Mouse (Mus musculus): ENCODE data around the gene Tor2a. TPM values are rescaled to one million over a fixed set of nuclear protein-coding genes. Genes with fewer than 3 reads are reported as not detected.

Tor2a gene
- total RNA-seq, 1 experiment from 2014 or later, result 17.5 TPM

DNA sequence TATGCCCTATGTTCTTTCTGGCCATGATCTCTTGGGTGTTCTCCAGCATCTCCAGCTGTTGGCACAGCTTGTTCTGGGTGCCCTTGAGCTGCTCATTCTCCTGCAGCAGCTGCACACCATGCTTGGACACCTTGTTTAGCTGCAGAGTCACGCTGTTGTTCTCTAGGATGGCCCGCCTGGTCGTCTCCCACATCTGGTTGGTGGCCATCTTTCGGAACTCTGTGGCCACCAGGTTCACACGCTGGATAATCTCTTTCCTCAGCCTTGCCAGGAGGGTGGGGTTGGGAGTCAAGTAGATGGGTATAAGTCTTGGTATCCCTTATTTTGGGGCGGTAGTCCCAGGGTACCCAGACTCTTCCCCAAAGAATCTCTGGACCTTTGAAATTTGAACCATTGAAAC lies 22.7 kb downstream of the Tor2a start:
- ATAC-seq (replicated peaks; ENCODE audit: insufficient number of reproducible peaks, low FRiP score, low TSS enrichment, poor library complexity, severe bottlenecking), result no peak

DNA sequence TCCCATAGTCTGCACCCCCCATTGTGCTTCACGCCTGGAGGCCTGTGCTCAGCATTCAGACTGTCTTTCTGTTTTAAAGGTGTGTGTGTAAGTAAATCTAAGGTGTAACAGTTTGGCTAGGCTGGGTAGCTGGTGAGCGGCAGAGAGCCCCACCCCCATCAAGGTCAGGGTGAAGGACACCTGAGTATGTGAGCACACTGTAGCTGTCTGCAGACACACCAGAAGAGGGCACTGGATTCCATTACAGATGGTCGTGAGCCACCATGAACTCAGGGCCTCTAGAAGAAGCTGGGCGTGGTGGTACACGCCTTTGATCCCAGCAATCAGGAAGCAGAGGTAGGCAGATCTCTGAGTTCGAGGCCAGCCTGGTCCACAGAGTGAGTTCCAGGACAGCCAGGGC lies 24.7 kb downstream of the Tor2a start:
- no peak for ATAC-seq (replicated peaks; ENCODE audit: insufficient number of reproducible peaks, low FRiP score, low TSS enrichment, poor library complexity, severe bottlenecking)

DNA sequence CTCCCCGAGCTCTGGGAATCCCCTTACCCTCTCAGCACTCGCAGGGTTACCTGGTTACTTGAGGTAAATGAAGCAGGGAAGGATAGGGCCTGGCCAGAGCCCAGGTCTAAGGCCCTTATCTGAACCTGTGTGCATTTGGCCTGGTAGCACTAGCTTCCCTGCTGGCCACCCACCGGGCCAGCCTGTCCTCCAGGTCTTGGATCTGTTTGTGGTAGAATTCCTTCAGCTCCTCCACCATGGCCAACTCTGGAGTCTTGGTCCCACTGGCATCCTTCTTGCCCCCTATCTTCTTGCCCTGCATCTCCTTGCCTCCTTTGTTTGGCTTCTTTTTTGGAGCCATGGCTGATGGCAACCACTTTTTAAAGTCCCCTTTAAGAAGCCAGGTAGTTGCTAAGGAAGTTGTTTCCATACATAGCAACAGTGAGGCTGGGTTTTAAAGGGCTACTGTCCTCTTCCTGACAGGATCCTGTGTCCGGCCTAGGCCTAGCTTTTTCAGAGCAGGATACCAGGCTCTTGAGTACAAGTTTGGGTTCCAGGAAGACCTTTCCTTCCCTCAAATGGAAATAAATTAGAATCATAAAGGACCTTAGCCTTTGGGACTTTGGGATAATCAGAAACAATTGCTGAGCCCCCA lies 27.1 kb downstream of the Tor2a start, which contains the start of gene Cfap157:
TSS of gene Cfap157 (minus strand) at position 381 of the 634 bp plus-strand sequence.
- no peak for ATAC-seq (replicated peaks; ENCODE audit: insufficient number of reproducible peaks, low FRiP score, low TSS enrichment, poor library complexity, severe bottlenecking)

DNA sequence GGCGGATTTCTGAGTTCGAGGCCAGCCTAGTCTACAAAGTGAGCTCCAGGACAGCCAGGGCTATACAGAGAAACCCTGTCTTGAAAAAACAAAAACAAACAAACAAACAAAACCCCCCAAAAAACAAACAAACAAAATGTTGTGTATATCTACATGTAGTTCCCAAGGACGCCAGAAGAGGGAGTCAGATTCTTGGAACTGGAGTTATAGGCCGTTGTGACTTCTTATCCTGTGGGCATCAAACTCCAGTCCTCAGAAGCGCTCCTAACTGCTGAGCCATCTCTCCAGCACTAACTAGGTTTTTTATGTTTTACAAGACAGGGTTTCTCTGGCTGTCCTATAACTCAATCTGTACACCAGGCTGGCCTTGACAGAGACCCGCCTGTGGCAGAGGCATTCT lies 30.1 kb downstream of the Tor2a start:
- ATAC-seq (replicated peaks; ENCODE audit: insufficient number of reproducible peaks, low FRiP score, low TSS enrichment, poor library complexity, severe bottlenecking), result no peak

DNA sequence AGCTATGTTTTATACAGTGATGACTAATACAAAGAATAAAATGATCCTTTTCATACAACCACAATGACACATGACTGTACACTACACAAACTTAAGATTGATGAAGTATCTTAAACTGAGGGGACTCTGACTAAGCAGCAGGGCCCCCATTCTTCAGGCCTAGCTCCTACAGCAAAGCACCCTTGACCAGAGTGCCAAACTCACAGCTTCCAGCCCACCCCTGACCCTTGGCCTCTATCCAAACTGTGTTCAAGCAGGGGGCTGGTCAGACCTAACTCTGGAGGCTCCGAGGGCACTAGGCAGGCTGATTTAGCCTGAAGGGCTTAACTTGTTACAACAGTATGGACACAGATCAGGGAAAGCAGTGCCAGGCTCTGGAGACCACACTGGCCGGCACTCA lies 31.5 kb downstream of the Tor2a start:
- no peak for ATAC-seq (replicated peaks; ENCODE audit: insufficient number of reproducible peaks, low FRiP score, low TSS enrichment, poor library complexity, severe bottlenecking)

DNA sequence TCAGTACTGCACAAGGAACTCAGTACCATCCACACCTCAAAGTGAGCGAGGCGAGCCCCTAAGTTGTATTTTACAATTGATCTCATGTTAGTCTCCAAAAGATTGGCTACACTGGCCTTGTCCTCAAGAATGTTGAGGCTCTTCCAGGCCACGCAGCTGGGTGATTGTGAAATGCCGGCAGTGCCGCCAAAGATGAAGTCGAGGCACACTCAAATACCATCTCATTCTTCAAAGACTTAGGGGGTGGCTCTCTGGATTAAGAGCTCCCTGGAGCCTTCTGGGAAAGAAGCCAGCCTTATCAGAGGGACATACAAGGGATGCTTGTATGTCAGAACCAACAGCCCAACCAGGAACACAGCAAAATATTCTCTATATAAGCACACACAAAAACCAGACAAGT lies 34.3 kb downstream of the Tor2a start:
- no peak for ATAC-seq (replicated peaks; ENCODE audit: insufficient number of reproducible peaks, low FRiP score, low TSS enrichment, poor library complexity, severe bottlenecking)

DNA sequence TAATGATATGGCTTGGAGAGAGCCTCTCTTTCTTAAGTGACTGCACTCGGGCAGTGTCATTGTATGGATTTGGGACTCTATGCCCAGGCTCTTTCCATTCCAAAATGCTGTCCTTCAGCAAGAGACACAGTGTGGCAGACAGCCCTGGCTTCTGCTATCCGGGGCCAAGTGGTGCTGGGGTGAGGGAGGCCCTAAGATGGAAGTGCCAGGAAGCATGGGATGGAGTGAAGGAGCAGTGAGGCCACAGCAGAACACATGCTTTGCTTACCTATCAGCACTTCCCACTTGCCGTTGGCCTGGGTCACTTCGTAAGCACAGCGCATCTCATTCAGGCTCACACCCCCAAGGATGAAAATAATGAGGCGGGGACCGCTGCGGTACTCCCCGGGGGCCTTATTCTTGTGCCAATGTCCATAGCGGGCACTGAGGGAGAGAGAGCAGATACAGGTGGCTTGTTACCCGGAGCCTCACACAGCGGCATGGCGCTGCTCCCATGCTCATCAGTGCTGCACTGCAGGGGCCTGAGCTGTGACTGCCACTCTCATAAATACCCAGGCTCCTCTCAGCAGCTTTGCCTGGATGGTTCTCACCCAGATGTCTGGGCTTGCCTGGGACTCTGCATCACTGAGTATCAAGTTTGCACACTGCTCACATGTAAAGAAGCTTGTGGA lies 38.8 kb downstream of the Tor2a start:
- no peak for ATAC-seq (replicated peaks; ENCODE audit: insufficient number of reproducible peaks, low FRiP score, low TSS enrichment, poor library complexity, severe bottlenecking)

DNA sequence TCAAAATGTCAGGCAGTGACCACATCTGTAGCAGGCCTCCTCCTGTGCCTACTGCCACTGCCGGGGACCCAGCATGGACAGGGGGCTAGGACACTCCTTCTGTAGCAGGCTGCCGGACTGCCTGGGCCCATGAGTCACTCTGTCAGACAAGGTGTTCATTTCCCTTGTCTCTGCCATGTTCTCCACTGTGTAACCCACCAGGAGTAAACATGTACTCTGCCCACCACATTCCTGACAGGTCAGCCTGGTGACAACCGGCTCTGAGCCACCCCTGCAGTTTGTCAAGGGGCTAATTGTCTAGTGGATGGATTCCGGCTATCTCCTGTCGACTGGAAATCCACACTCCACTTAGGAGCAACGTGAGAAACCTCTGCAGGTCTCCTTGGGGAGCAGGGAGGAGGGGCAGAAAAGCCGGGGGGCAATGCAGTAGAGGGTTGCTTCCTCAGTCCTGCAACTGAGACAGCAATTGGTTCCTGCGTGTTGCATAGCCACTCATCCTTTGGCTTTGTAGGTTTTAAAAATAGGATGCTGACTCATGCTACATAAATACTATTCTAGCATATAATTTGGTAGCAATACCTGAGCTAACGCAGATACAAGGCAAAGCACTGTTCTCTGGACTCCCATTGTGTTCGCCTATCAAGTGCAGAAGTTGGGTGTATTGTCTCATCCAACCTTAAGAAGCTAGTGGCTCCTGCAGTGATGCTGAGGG lies 41.4 kb downstream of the Tor2a start:
- ATAC-seq (replicated peaks; ENCODE audit: insufficient number of reproducible peaks, low FRiP score, low TSS enrichment, poor library complexity, severe bottlenecking), result no peak

DNA sequence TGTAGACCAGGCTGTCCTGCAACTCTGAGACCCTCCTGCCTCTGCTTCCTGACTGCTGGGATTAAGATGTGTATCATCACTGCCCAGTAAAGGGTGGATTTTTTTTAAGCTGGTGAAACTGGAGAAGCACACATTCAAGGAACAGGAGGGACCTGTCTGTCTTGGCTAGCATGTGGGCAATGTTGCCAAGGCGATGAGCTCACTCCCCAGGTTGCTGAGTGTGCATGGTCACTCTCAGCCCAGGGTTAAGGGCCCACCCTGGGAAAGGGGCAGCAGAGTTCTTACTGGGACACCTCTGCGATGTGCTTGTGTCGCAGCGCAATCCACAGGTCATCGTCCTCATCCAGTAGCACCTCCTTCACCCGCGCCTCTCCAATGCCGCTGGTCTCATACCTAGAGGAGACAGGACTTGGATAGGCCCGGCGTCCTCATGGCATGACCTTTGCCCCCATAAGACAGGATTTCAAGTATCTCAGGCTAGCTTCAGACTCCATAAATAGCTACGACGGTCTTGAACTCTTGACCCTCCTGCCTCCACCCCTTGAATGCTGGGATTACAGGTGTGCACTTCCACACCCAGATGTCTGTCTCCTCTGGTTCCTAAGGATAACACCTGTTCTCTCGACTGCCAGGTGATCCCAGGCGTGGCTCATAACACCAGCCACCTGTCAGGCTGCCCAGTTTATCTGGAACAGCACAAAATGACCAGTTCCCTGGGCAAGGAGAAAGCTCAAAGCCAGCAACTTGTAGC lies 52.0 kb downstream of the Tor2a start:
- ATAC-seq (replicated peaks; ENCODE audit: insufficient number of reproducible peaks, low FRiP score, low TSS enrichment, poor library complexity, severe bottlenecking), result no peak

Other genes starting within 250 kb of the Tor2a start
- gene Fam102a, start 221.9 kb upstream of the Tor2a start, total RNA-seq (2017), result 16.5 to 33.7 TPM (median 17.8 TPM) in 3 replicates
- 17.1 to 48.6 TPM (median 38.2 TPM) in 3 replicates for gene Dpm2, start 186.4 kb upstream of the Tor2a start, total RNA-seq (2017)
- gene Pip5kl1, start 182.4 kb upstream of the Tor2a start, total RNA-seq (2017), result 2.5 TPM in 1 of 3 replicates, not detected in the others
- not detected in 3 replicates for gene 9430097D07Rik, start 181.6 kb upstream of the Tor2a start, total RNA-seq (2017)
- 18.7 to 29.4 TPM (median 21.7 TPM) in 3 replicates for gene St6galnac4, start 170.1 kb upstream of the Tor2a start, total RNA-seq (2017)
- 4.8 to 11.1 TPM (median 10.5 TPM) in 3 replicates for gene St6galnac6, start 157.5 kb upstream of the Tor2a start, total RNA-seq (2017)
- 0.43 TPM in 1 of 3 replicates, not detected in the others for gene Ak1, start 135.5 kb upstream of the Tor2a start, total RNA-seq (2017)
- 0.19 to 1.1 TPM (median 0.48 TPM) in 3 replicates for gene Eng, start 110.6 kb upstream of the Tor2a start, total RNA-seq (2017)
- 6.4 to 12.8 TPM (median 8.0 TPM) in 3 replicates for gene Fpgs, start 53.1 kb upstream of the Tor2a start, total RNA-seq (2017)
- gene Cdk9, start 44.2 kb upstream of the Tor2a start, total RNA-seq (2017), result 83.0 to 107 TPM (median 86.5 TPM) in 3 replicates
- 37.3 to 83.5 TPM (median 42.5 TPM) in 3 replicates for gene Sh2d3c, start 36.2 kb upstream of the Tor2a start, total RNA-seq (2017)
- not detected in 3 replicates for gene 6330409D20Rik, start 16.2 kb upstream of the Tor2a start, total RNA-seq (2017)
- not detected in 3 replicates for gene Ttc16, start 18.4 kb downstream of the Tor2a start, total RNA-seq (2017)
- gene Ptrh1, start 18.6 kb downstream of the Tor2a start, total RNA-seq (2017), result 1.1 to 1.8 TPM (median 1.6 TPM) in 3 replicates
- gene Cfap157, start 27.2 kb downstream of the Tor2a start, total RNA-seq (2017), result not detected in 3 replicates
- gene Stxbp1, start 90.0 kb downstream of the Tor2a start, total RNA-seq (2017), result 0.43 to 1.2 TPM (median 1.1 TPM) in 3 replicates
- 12.9 to 14.8 TPM (median 14.4 TPM) in 3 replicates for gene Fam129b, start 118.9 kb downstream of the Tor2a start, total RNA-seq (2017)
- gene Rpl12, start 204.3 kb downstream of the Tor2a start, total RNA-seq (2017), result 941 to 1,144 TPM (median 1,080 TPM) in 3 replicates
- gene Lrsam1, start 204.4 kb downstream of the Tor2a start, total RNA-seq (2017), result 5.4 to 13.6 TPM (median 6.6 TPM) in 3 replicates
- gene Slc2a8, start 224.8 kb downstream of the Tor2a start, total RNA-seq (2017), result 1.1 to 4.2 TPM (median 1.4 TPM) in 3 replicates

Measured in monocyte, adult 5-6 weeks (primary cell).